Mouse (Mus musculus) heart, postnatal 0 days (tissue): ENCODE data around the gene Scyl1. TPM values are rescaled to one million over a fixed set of nuclear protein-coding genes. Genes with fewer than 3 reads are reported as not detected.

Source experiments
- ATAC-seq: fragments of 200-750 bp; cut with Nextera tagmentation; 2 replicates; pipeline ENCODE4 v1.8.0; 2017; ENCODE audit warnings: low read depth, moderate number of reproducible peaks, moderate library complexity; ENCODE audit not compliant: insufficient read depth
- DNase-seq: peaks from one replicate; pipeline ENCODE4 v3.0.0-alpha.2; 2016; ENCODE audit warnings: low spot score
- H3K27ac ChIP-seq: fragments of 300-500 bp; sonication (generic); 2 replicates; pipeline ENCODE4 v1.5.1; 2014; ENCODE audit warnings: low read depth, mild to moderate bottlenecking
- H3K27me3 ChIP-seq: fragments of 300-500 bp; sonication (generic); 2 replicates; pipeline ENCODE4 v1.6.1; 2014; ENCODE audit warnings: low read length, mixed read lengths; ENCODE audit not compliant: control insufficient read depth, insufficient read depth
- H3K36me3 ChIP-seq: fragments of 300-500 bp; sonication (generic); replicated peaks from 2 replicates; pipeline ENCODE4 v1.6.1; 2014; ENCODE audit warnings: low read length, mixed read lengths; ENCODE audit not compliant: control insufficient read depth, insufficient read depth
- H3K4me1 ChIP-seq: fragments of 300-500 bp; sonication (generic); 2 replicates; pipeline ENCODE4 v1.6.1; 2014; ENCODE audit warnings: antibody characterized with exemption; ENCODE audit not compliant: control insufficient read depth, insufficient read depth
- H3K4me2 ChIP-seq: fragments of 300-500 bp; sonication (generic); 2 replicates; pipeline ENCODE4 v1.6.1; 2014; ENCODE audit warnings: low read depth, mild to moderate bottlenecking, low read length, moderate library complexity
- H3K4me3 ChIP-seq: fragments of 300-500 bp; sonication (generic); 2 replicates; pipeline ENCODE4 v1.5.1; 2014; ENCODE audit warnings: low read depth, low read length
- H3K9ac ChIP-seq: fragments of 300-500 bp; sonication (generic); replicated peaks from 2 replicates; pipeline ENCODE4 v1.6.1; 2014; ENCODE audit warnings: low read depth, low read length, mixed read lengths
- H3K9me3 ChIP-seq: fragments of 300-500 bp; sonication (generic); replicated peaks from 2 replicates; pipeline ENCODE4 v1.6.1; 2016; ENCODE audit warnings: low read length; ENCODE audit not compliant: control insufficient read depth
- CTCF ChIP-seq: IDR thresholded peaks from 2 replicates; pipeline ENCODE4 v1.5.1; 2016; ENCODE audit warnings: antibody characterized with exemption, control low read depth, low read depth
- EP300 ChIP-seq: IDR thresholded peaks from 2 replicates; pipeline ENCODE4 v1.6.1; 2016; ENCODE audit warnings: antibody characterized with exemption, low read depth
- WGBS: fragments of 180-500 bp; shearing (Covaris S2); extraction: QIAGEN DNeasy Blood & Tissue Kit; methylation state at CpG from one replicate; pipeline ENCODE4 v1.1.7; 2014; 5-methylcytosine and 5-hydroxymethylcytosine counted together
- polyA plus RNA-seq: library from polyadenylated mRNA; unstranded; fragments of >200 nt; fragmentation: Nextera tagmentation; extraction: Ambion mirVana; gene quantifications from 2 replicates; pipeline ENCODE4 v1.2.1, GENCODE M21; 2015
- total RNA-seq: library from RNA; depleted of rRNA; stranded (reverse); fragments of >200 nt; gene quantifications from 2 replicates; pipeline ENCODE4 v1.2.3, GENCODE M21; 2014; ENCODE audit warnings: low replicate concordance

Scyl1 gene
- total and polyA plus RNA-seq, 2 experiments from 2014 or later = 47.1 to 82.4 TPM

GRCm38 (mm10) chr19:5798700-5799479 lies 27.7 kb upstream of the Scyl1 start:
- H3K36me3 ChIP-seq = peaks cover 58% of the 10 kb centered on the region
- H3K9me3 ChIP-seq = no peaks in the 10 kb centered on the region
- no peaks in the 10 kb centered on the region for H3K27me3 ChIP-seq
- peak; percentile 70 for DNase-seq
- under 1% methylated on average over 7 of the region's 7 CpGs for WGBS
- no peak for TF ChIP-seq CTCF
- H3K27ac ChIP-seq = peak overlapping the region; percentile 70
- peaks cover 5% of the 10 kb centered on the region; the same call in 1 of the 2 replicates for H3K4me1 ChIP-seq
- H3K9ac ChIP-seq = peak overlapping the region; percentile 100
- H3K4me2 ChIP-seq = peak overlapping the region; percentile 71
- no peak for ATAC-seq
- H3K4me3 ChIP-seq = peak overlapping the region; percentile 90

GRCm38 (mm10) chr19:5797381-5798111 lies 26.3 kb upstream of the Scyl1 start:
- H3K4me3 ChIP-seq = peak overlapping the region; percentile 90
- DNase-seq (peak; percentile 61), ATAC-seq (no peak)
- H3K9ac ChIP-seq = peak overlapping the region; percentile 100
- H3K36me3 ChIP-seq = peaks cover 58% of the 10 kb centered on the region
- TF ChIP-seq CTCF = no peak
- TF ChIP-seq EP300 = peak; percentile 41; the same call in 1 of the 2 replicates
- H3K27ac ChIP-seq = peak overlapping the region; percentile 82
- WGBS = 5% methylated on average over 7 of the region's 7 CpGs
- peak overlapping the region; percentile 71 for H3K4me2 ChIP-seq
- H3K27me3 ChIP-seq = no peaks in the 10 kb centered on the region
- no peaks in the 10 kb centered on the region for H3K4me1 ChIP-seq
- no peaks in the 10 kb centered on the region for H3K9me3 ChIP-seq

- no peaks in the 10 kb centered on the region for H3K27me3 ChIP-seq
- H3K4me3 ChIP-seq = peak overlapping the region; percentile 90
- H3K4me2 ChIP-seq = peak overlapping the region; percentile 71
- no peak for ATAC-seq
- DNase-seq = no peak
- H3K36me3 ChIP-seq = peaks cover 58% of the 10 kb centered on the region
- H3K4me1 ChIP-seq = no peaks in the 10 kb centered on the region
- peak overlapping the region; percentile 100 for H3K9ac ChIP-seq
- peak overlapping the region; percentile 82 for H3K27ac ChIP-seq
- TF ChIP-seq EP300 (no peak), CTCF (no peak)
- 28% methylated on average over 7 of the region's 7 CpGs for WGBS
- H3K9me3 ChIP-seq = no peaks in the 10 kb centered on the region
These were observed 25.4 kb upstream of the Scyl1 start for GRCm38 (mm10) chr19:5796573-5797111.

- peak overlapping the region; percentile 90 for H3K4me3 ChIP-seq
- peak overlapping the region; percentile 100 for H3K9ac ChIP-seq
- DNase-seq (peak; percentile 30), ATAC-seq (no peak)
- WGBS = 34% methylated on average over 11 of the region's 11 CpGs
- no peaks in the 10 kb centered on the region for H3K9me3 ChIP-seq
- H3K27ac ChIP-seq = peak overlapping the region; percentile 82
- H3K27me3 ChIP-seq = no peaks in the 10 kb centered on the region
- peak overlapping the region; percentile 71 for H3K4me2 ChIP-seq
- no peak for TF ChIP-seq CTCF
- peaks cover 57% of the 10 kb centered on the region for H3K36me3 ChIP-seq
- H3K4me1 ChIP-seq = no peaks in the 10 kb centered on the region
These were observed 24.7 kb upstream of the Scyl1 start for GRCm38 (mm10) chr19:5795668-5796572.
